Mouse (Mus musculus): ENCODE data around the gene Tex12. TPM values are rescaled to one million over a fixed set of nuclear protein-coding genes. Genes with fewer than 3 reads are reported as not detected.

The Tex12 gene
- not detected for polyA plus RNA-seq (2014; fragmentation: Illumina TruSeq; extraction: RNeasy Lipid Tissue Mini Kit (QIAGEN cat#74804); ENCODE audit: low read depth, low replicate concordance)

GRCm38 (mm10) chr9:50561145-50561917 is at the start of gene Tex12:
Tex12 (minus strand) TSS chr9:50561325.

GRCm38 (mm10) chr9:50603189-50603997 is 42.3 kb upstream of the Tex12 start, which contains the start of the genes Sdhd and Timm8b:
Sdhd (minus strand) TSS chr9:50603812.
Timm8b (plus strand) TSS chr9:50603910.

GRCm38 (mm10) chr9:50555094-50555446 is 6.1 kb downstream of the Tex12 start, which contains the start of gene Bco2:
Bco2 (minus strand) TSS chr9:50555181.

GRCm38 (mm10) chr9:50554241-50555093 is 6.7 kb downstream of the Tex12 start, which contains the start of gene Il18:
Il18 (plus strand) TSS chr9:50554827.

GRCm38 (mm10) chr9:50528293-50528892 is 32.7 kb downstream of the Tex12 start, which contains the start of gene Pts:
Pts (minus strand) TSS chr9:50528724.

Other genes with a start within 250 kb of the Tex12 start
- gene Rpl10-ps3, start 216.4 kb downstream of the Tex12 start, polyA plus RNA-seq (2014; fragmentation: Illumina TruSeq; extraction: RNeasy Lipid Tissue Mini Kit (QIAGEN cat#74804); ENCODE audit: low read depth, low replicate concordance) = 104 TPM
- gene Plet1, start 66.8 kb downstream of the Tex12 start, polyA plus RNA-seq (2014; fragmentation: Illumina TruSeq; extraction: RNeasy Lipid Tissue Mini Kit (QIAGEN cat#74804); ENCODE audit: low read depth, low replicate concordance) = 42.2 TPM
- gene Pts, start 32.6 kb downstream of the Tex12 start, polyA plus RNA-seq (2014; fragmentation: Illumina TruSeq; extraction: RNeasy Lipid Tissue Mini Kit (QIAGEN cat#74804); ENCODE audit: low read depth, low replicate concordance) = 267 TPM
- 9.1 TPM for gene Il18, start 6.5 kb downstream of the Tex12 start, polyA plus RNA-seq (2014; fragmentation: Illumina TruSeq; extraction: RNeasy Lipid Tissue Mini Kit (QIAGEN cat#74804); ENCODE audit: low read depth, low replicate concordance)
- gene Bco2, start 6.1 kb downstream of the Tex12 start, polyA plus RNA-seq (2014; fragmentation: Illumina TruSeq; extraction: RNeasy Lipid Tissue Mini Kit (QIAGEN cat#74804); ENCODE audit: low read depth, low replicate concordance) = 13.1 TPM
- gene Sdhd, start 42.5 kb upstream of the Tex12 start, polyA plus RNA-seq (2014; fragmentation: Illumina TruSeq; extraction: RNeasy Lipid Tissue Mini Kit (QIAGEN cat#74804); ENCODE audit: low read depth, low replicate concordance) = 501 TPM
- gene Timm8b, start 42.6 kb upstream of the Tex12 start, polyA plus RNA-seq (2014; fragmentation: Illumina TruSeq; extraction: RNeasy Lipid Tissue Mini Kit (QIAGEN cat#74804); ENCODE audit: low read depth, low replicate concordance) = 186 TPM
- gene Pih1d2, start 56.0 kb upstream of the Tex12 start, polyA plus RNA-seq (2014; fragmentation: Illumina TruSeq; extraction: RNeasy Lipid Tissue Mini Kit (QIAGEN cat#74804); ENCODE audit: low read depth, low replicate concordance) = 11.1 TPM
- gene Nkapd1, start 56.1 kb upstream of the Tex12 start, polyA plus RNA-seq (2014; fragmentation: Illumina TruSeq; extraction: RNeasy Lipid Tissue Mini Kit (QIAGEN cat#74804); ENCODE audit: low read depth, low replicate concordance) = 70.3 TPM
- gene Dlat, start 98.5 kb upstream of the Tex12 start, polyA plus RNA-seq (2014; fragmentation: Illumina TruSeq; extraction: RNeasy Lipid Tissue Mini Kit (QIAGEN cat#74804); ENCODE audit: low read depth, low replicate concordance) = 252 TPM
- 14.0 TPM for gene Dixdc1, start 178.2 kb upstream of the Tex12 start, polyA plus RNA-seq (2014; fragmentation: Illumina TruSeq; extraction: RNeasy Lipid Tissue Mini Kit (QIAGEN cat#74804); ENCODE audit: low read depth, low replicate concordance)
- 80.6 TPM for gene 2310030G06Rik, start 185.2 kb upstream of the Tex12 start, polyA plus RNA-seq (2014; fragmentation: Illumina TruSeq; extraction: RNeasy Lipid Tissue Mini Kit (QIAGEN cat#74804); ENCODE audit: low read depth, low replicate concordance)
- 43.4 TPM for gene Cryab, start 190.0 kb upstream of the Tex12 start, polyA plus RNA-seq (2014; fragmentation: Illumina TruSeq; extraction: RNeasy Lipid Tissue Mini Kit (QIAGEN cat#74804); ENCODE audit: low read depth, low replicate concordance)
- gene Hspb2, start 191.0 kb upstream of the Tex12 start, polyA plus RNA-seq (2014; fragmentation: Illumina TruSeq; extraction: RNeasy Lipid Tissue Mini Kit (QIAGEN cat#74804); ENCODE audit: low read depth, low replicate concordance) = not detected
- 8.9 TPM for gene Fdxacb1, start 206.9 kb upstream of the Tex12 start, polyA plus RNA-seq (2014; fragmentation: Illumina TruSeq; extraction: RNeasy Lipid Tissue Mini Kit (QIAGEN cat#74804); ENCODE audit: low read depth, low replicate concordance)
- gene Alg9, start 213.7 kb upstream of the Tex12 start, polyA plus RNA-seq (2014; fragmentation: Illumina TruSeq; extraction: RNeasy Lipid Tissue Mini Kit (QIAGEN cat#74804); ENCODE audit: low read depth, low replicate concordance) = 7.4 TPM
- 164 TPM for gene 1110032A03Rik, start 214.2 kb upstream of the Tex12 start, polyA plus RNA-seq (2014; fragmentation: Illumina TruSeq; extraction: RNeasy Lipid Tissue Mini Kit (QIAGEN cat#74804); ENCODE audit: low read depth, low replicate concordance)